Mouse (Mus musculus): ENCODE measurements around the gene Rara.

DNA sequence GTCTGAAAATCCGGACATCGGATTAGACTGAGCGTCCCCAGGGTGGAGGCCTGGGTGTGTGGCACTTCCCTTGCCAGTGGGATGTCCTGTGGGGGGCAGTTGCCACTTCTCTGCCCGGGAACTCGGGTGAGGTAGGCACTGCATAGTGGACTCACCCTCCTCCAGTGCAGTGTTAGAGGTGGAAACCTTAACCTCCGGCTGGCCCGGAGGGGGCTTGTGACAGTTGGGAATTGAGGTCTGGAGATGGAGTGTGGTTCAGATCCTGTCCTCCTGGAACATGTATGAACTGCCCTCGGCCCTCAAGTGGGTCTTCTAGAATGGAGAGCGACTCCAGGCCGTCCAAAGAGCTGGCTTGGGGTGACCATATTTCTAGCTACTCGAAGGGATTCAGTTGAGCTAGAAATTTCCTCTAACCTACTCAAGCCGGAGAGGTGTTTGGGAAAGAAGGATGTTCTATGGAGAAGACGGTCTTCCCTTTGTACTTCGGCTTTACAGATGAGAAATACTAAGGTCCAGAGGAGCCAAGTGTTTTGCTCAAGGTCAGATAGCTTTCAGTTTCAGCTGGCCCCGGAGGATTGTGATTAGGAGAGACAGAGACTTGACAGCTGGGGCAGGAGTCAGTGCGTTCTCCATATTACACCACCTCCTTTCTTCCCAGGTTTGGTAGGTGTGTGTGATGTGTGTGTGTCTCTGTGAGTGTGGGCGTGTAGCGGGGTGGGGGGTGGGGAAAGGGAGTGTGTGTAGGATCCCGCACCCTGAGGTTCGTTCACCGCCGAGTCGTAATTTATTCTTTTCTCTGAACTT lies 9.2 kb downstream of the Rara start:
- TF ChIP-seq CTCF (IDR thresholded peaks at IDR 0.05; ENCODE audit: borderline replicate concordance, control insufficient read depth, extremely low read depth, insufficient read depth, low read length, poor library complexity) (no peak), POLR2A (IDR thresholded peaks at IDR 0.05; ENCODE audit: control insufficient read depth, extremely low read depth, insufficient read depth, low read length, poor library complexity) (no peak)
